Mouse (Mus musculus) adrenal gland (tissue): ENCODE data around the gene Traf3.

Source experiments
- intact Hi-C: fragments of 180-260 bp; cut with DNase I; formaldehyde crosslinking; loops from one replicate; pipeline ENCODE4 v1.15.1; 2025

Gene Traf3

GRCm38 (mm10) chr12:111193331-111193730 is 27.2 kb downstream of the Traf3 start:
- intact Hi-C loops: no loop called here

GRCm38 (mm10) chr12:111196548-111196947 is 30.4 kb downstream of the Traf3 start:
- intact Hi-C loops: no loop called here

GRCm38 (mm10) chr12:111203076-111203475 is 36.9 kb downstream of the Traf3 start:
- intact Hi-C loops: no loop called here

GRCm38 (mm10) chr12:111203945-111204344 is 37.8 kb downstream of the Traf3 start:
- intact Hi-C loops: no loop called here

GRCm38 (mm10) chr12:111207641-111208040 is 41.5 kb downstream of the Traf3 start:
- intact Hi-C loops: no loop called here

- intact Hi-C loops: no loop called here
Observed at GRCm38 (mm10) chr12:111211729-111212128, 45.6 kb downstream of the Traf3 start.

GRCm38 (mm10) chr12:111218867-111219266 is 52.7 kb downstream of the Traf3 start:
- intact Hi-C loops: no loop called here

- intact Hi-C loops: no loop called here
Observed at GRCm38 (mm10) chr12:111225197-111225780, 59.1 kb downstream of the Traf3 start.

GRCm38 (mm10) chr12:111227410-111227809 is 61.2 kb downstream of the Traf3 start:
- intact Hi-C loops: no loop called here

GRCm38 (mm10) chr12:111228488-111228887 is 62.3 kb downstream of the Traf3 start:
- intact Hi-C loops: no loop called here

GRCm38 (mm10) chr12:111230793-111231192 is 64.6 kb downstream of the Traf3 start:
- intact Hi-C loops: no loop called here

GRCm38 (mm10) chr12:111233798-111234197 is 67.6 kb downstream of the Traf3 start:
- intact Hi-C loops: no loop called here

GRCm38 (mm10) chr12:111234383-111234782 is 68.2 kb downstream of the Traf3 start:
- intact Hi-C loops: no loop called here

GRCm38 (mm10) chr12:111235631-111236030 is 69.5 kb downstream of the Traf3 start:
- intact Hi-C loops: no loop called here

GRCm38 (mm10) chr12:111237611-111238188 is 71.5 kb downstream of the Traf3 start:
- intact Hi-C loops: no loop called here

GRCm38 (mm10) chr12:111238345-111238744 is 72.2 kb downstream of the Traf3 start:
- intact Hi-C loops: no loop called here

- intact Hi-C loops: no loop called here
Observed at GRCm38 (mm10) chr12:111238778-111239177, 72.6 kb downstream of the Traf3 start.

GRCm38 (mm10) chr12:111239930-111240329 is 73.8 kb downstream of the Traf3 start:
- intact Hi-C loops: no loop called here

GRCm38 (mm10) chr12:111241916-111242315 is 75.7 kb downstream of the Traf3 start:
- intact Hi-C loops: no loop called here

- intact Hi-C loops: no loop called here
Observed at GRCm38 (mm10) chr12:111242346-111242745, 76.2 kb downstream of the Traf3 start.

- intact Hi-C loops: no loop called here
Observed at GRCm38 (mm10) chr12:111243733-111244132, 77.6 kb downstream of the Traf3 start.

GRCm38 (mm10) chr12:111245070-111245469 is 78.9 kb downstream of the Traf3 start:
- intact Hi-C loops: no loop called here

GRCm38 (mm10) chr12:111246808-111247464 is 80.8 kb downstream of the Traf3 start:
- intact Hi-C loops: no loop called here
